Mouse (Mus musculus): ENCODE data around the gene Bdkrb2.

The Bdkrb2 gene

DNA sequence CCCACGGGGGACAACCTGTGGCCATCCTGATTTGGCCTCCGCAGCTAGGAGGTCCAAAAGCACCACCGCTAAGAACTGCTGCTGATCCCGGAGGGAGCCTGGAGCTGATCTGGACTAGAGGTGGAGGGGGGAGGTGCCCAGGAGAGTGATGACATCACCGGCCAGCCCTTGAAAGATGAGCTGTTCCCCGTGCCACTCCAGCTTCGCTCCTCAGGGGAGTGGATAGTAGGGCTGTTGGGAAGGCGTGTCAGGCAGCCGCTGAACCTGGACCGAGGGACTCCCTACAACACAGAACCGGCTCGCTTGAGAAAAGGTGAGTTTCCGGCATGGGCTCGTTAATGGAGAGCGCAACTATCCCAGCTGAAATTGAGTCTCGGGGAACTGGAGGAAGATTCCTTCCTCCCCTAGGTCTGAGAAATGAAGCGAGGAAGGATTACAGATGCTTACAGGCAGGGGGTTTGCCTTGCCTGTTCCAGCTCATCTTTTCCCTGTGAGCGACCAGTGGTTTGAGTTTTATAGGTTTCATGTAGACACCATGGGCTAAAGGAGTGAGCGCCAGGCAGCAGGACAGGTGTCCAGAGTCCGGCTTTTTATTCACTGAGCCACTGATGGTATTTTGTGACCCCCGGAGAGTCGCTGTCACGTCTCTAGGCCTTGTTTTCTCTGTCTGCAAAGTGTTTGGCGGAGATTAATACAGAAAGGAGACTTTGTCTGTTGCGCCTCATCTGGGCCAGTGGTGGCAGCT is at the start of gene Bdkrb2:
Gene Bdkrb2, plus strand, starts transcription at position 291 of the 745 bp plus-strand sequence.
- peak in 1 of 2 experiments; percentile 47 for DNase-seq (ENCODE audit: low spot score in 2 of 2)

- no peak for DNase-seq (ENCODE audit: low spot score in 2 of 2)
These were observed 48.9 kb upstream of the Bdkrb2 start for GRCm38 (mm10) chr12:105514111-105514510.

DNA sequence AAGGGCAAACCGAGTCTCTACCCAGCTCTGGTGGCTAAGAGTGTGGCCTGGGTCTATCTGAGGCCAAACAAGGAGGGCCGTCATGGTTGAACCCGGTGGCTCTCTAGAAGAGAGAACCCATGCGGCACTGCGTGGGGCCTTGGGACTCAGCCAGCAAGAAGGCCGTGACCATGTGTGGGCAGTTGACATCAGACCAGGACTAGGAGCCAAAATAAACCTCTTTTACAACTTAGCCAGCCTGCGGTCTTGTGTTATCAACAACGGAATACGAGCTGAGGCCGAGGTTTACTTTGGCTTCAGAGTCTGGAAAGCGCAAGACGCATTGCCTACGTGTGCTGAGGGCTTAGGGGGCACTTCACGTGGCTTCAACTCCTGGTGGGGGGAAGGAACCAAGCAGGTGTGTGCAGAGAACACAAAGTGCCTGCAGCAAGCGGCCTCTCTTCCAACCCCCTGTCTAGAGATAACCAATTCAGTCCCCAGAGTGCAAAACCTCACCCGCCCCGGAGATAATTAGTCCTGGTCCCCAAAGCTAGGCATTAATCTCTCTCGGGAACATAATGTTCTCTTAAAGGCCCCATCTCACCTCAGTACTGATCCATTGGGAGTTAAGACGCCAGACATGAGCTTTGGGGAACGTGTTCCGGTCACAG is 45.9 kb upstream of the Bdkrb2 start:
- DNase-seq (ENCODE audit: low spot score in 2 of 2), result peak in 1 of 2 experiments; percentile 23

DNA sequence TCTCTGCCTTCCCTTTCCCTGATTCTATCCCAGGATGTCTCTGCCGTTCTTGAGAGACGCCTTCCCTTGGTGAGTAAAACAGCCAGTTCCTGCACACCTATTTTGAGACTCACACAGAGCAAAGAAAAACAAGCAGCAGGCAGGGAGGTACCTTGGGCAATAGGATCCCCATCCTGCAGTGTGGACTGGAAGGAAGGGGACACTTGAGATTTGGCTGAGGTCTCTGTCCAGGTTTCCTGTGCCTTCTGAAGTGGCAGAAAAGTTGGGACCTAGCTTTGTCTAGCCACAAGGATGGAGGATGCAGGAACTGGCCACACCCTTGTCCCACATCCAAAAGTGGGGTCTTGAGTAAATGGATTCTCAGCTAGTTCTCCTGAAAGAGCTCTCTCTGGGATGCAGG is 43.2 kb upstream of the Bdkrb2 start:
- no peak for DNase-seq (ENCODE audit: low spot score in 2 of 2)

DNA sequence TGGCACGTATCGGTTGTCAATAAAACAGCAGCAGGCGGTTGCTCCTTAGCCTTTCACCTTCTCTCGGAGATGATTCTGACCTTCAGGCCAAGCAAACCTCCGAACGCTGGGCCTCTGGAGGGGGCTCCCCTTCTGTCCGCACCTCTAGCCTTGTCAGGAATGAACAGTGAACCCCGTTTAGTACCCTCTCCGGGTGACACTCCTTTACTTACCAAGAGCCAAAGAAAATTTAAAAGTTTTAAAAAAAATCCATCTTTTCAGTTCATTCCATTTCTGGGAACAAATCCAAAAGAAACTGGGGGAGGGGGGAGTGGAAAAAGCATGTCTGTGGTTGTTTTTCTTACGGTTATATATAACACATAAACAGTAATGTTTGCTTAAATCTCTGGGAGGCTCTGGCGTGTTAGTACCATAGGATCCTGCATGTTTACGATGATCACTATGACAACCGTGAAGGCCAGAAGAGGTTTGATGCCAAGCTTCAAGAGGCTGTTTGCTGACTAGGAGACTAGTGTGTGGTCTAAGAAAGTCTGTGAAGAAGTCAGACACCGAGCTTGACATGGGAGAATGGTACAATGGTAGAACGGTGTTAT is 41.8 kb upstream of the Bdkrb2 start:
- DNase-seq (ENCODE audit: low spot score in 2 of 2), result no peak

- no peak for DNase-seq (ENCODE audit: low spot score in 2 of 2)
These were observed 39.3 kb upstream of the Bdkrb2 start for GRCm38 (mm10) chr12:105523737-105524136.

DNA sequence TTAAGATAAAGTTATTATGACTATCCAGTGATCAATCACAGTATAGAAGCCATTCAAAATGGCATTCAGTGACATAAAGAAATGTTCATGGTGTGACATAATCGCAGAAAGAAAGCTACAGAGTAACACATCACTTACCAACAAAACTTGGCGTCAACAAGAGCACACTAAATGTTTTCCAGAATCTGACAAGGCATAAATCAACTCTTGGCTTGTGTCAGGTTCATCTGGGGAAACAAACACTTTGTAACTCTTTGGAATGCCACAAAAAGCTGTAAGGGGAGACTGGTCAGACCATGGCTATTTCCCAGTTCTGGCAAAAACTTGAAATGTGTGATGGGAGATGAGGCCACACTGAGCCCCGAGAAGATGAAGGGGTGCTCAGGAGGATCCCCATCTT is 36.8 kb upstream of the Bdkrb2 start:
- no peak for DNase-seq (ENCODE audit: low spot score in 2 of 2)

GRCm38 (mm10) chr12:105526829-105527228 is 36.2 kb upstream of the Bdkrb2 start:
- peak in 1 of 2 experiments; percentile 52 for DNase-seq (ENCODE audit: low spot score in 2 of 2)

DNA sequence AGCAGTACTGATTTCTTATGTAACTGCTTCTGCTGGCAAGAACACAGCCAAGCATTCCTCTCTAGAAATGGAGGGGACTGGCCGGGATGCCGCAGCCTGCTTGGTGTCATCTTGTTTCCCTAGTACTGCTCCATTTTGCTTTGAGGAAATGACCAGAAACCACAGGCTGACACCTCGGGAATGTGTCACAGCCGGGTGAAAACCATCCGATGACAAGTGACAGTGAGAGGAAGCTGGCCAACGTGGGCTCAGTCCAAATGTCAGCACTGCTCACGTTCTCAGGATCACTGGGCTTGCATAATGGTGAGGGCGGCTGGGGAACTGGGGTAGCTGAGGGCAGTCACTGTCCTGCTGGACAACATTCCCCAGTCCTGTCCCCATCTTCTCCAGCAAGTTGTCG is 33.5 kb upstream of the Bdkrb2 start:
- DNase-seq (ENCODE audit: low spot score in 2 of 2), result no peak

- no peak for DNase-seq (ENCODE audit: low spot score in 2 of 2)
These were observed 31.2 kb upstream of the Bdkrb2 start for GRCm38 (mm10) chr12:105531724-105532371.

- no peak for DNase-seq (ENCODE audit: low spot score in 2 of 2)
These were observed 28.2 kb upstream of the Bdkrb2 start for GRCm38 (mm10) chr12:105534842-105535241.

- DNase-seq (ENCODE audit: low spot score in 2 of 2), result no peak
These were observed 26.9 kb upstream of the Bdkrb2 start for GRCm38 (mm10) chr12:105535968-105536760.

DNA sequence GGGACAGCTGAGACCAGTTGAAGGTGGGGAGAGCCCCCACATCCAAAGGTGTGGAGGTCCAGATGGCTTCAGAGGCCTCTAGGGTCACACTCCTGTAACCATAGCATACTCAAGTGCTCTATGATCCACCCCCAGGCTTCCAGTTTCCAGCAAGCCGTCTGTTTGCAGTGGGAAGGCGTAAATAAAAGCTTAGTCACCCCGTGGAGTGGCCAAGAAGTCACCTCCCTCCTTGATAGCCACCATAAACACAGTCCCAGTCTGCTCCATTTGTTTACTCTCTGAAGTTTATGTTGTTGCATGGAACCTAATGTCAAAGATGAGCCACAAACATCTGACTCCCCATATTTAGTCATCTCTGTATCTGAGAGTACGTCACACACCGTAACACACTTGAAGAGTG is 25.9 kb upstream of the Bdkrb2 start:
- DNase-seq (ENCODE audit: low spot score in 2 of 2), result no peak

- DNase-seq (ENCODE audit: low spot score in 2 of 2), result no peak
These were observed 23.4 kb upstream of the Bdkrb2 start for GRCm38 (mm10) chr12:105539649-105540048.

- no peak for DNase-seq (ENCODE audit: low spot score in 2 of 2)
These were observed 21.2 kb upstream of the Bdkrb2 start for GRCm38 (mm10) chr12:105541590-105542402.

DNA sequence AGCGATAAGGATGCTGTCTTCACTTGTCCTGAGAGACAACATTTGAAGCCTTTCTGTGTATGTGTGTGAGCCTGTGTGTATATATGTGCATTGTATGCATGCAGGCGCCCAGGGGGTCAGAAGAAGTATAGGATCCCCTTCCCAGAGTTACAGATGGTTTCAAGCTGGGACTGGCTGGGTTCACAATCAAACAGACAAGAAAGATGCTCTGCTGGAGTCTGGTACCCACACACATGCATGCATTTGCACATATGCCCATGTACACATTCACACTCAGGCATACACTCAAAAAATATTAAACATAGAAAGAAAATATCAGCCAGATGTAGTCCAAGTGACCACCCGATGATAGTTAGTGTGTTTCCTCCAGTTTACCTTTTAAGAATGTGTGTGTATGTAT is 20.5 kb upstream of the Bdkrb2 start:
- no peak for DNase-seq (ENCODE audit: low spot score in 2 of 2)

GRCm38 (mm10) chr12:105543176-105543575 is 19.9 kb upstream of the Bdkrb2 start:
- DNase-seq (ENCODE audit: low spot score in 2 of 2), result no peak

- DNase-seq (ENCODE audit: low spot score in 2 of 2), result no peak
These were observed 19.3 kb upstream of the Bdkrb2 start for GRCm38 (mm10) chr12:105543751-105544150.

GRCm38 (mm10) chr12:105544872-105545271 is 18.2 kb upstream of the Bdkrb2 start:
- DNase-seq (ENCODE audit: low spot score in 2 of 2), result no peak

DNA sequence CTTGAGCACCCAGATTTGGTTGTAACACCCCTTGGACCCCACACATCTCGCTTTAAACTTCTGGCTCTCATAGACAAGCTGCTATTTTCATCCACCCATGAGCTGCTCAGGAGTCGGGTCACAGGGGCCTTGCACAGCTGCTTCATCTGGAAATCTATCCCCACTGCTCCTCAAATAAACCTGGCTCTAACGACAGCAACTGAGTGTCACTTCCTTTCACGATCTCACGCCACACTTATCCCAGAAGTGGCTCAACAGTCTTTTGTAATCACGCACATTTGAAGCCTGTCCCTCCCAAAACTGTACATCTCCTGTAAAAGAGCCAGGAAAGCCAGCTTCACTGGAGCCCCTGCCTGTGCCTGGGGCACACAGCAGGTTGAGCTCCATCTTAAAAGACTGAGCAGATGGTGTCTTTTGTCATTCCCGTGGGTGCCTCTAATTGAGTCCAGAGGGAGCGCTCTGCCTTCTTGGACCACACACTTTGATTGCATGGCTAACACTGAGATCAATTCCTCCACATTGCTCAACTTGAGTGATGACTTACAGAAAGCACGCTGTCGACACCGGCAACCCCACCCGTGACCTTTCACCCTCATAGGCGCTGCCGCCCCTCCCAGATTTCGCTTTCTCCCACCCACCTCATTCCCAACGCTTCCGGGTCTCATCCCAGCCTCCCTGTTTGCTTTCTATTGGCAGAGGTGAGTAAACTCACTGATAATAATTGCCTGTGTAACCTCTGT is 17.2 kb upstream of the Bdkrb2 start:
- peak; percentile 13 to 51 for DNase-seq (ENCODE audit: low spot score in 2 of 2)

Measured in urinary bladder, postnatal 36 days (tissue).